Mouse (Mus musculus) hindbrain, embryonic 12.5 days (tissue): ENCODE measurements around the gene Gm9887. TPM values are rescaled to one million over a fixed set of nuclear protein-coding genes. Genes with fewer than 3 reads are reported as not detected.
"Not testable (repeated sequence)": the region's sequence is repeated elsewhere in the genome, so short reads cannot be mapped to it uniquely, and the experiment has no call there.

Experiments
- ATAC-seq: fragments of 200-750 bp; cut with Nextera tagmentation; 2 replicates; pipeline ENCODE4 v1.8.0; 2017; ENCODE audit warnings: moderate TSS enrichment; ENCODE audit not compliant: low FRiP score
- H3K27ac ChIP-seq: fragments of 300-500 bp; sonication (generic); 2 replicates; pipeline ENCODE4 v1.5.1; 2016; ENCODE audit warnings: mild to moderate bottlenecking
- H3K27me3 ChIP-seq: fragments of 300-500 bp; sonication (generic); 2 replicates; pipeline ENCODE4 v1.6.1; 2016; ENCODE audit warnings: mild to moderate bottlenecking
- H3K36me3 ChIP-seq: fragments of 300-500 bp; sonication (generic); 2 replicates; pipeline ENCODE4 v1.6.1; 2016; ENCODE audit warnings: mild to moderate bottlenecking
- H3K4me1 ChIP-seq: fragments of 300-500 bp; sonication (generic); 2 replicates; pipeline ENCODE4 v1.6.1; 2016
- H3K4me2 ChIP-seq: fragments of 300-500 bp; sonication (generic); replicated peaks from 2 replicates; pipeline ENCODE4 v1.6.1; 2016; ENCODE audit warnings: mild to moderate bottlenecking
- H3K4me3 ChIP-seq: fragments of 300-500 bp; sonication (generic); 2 replicates; pipeline ENCODE4 v1.5.1; 2016; ENCODE audit warnings: mild to moderate bottlenecking
- H3K9ac ChIP-seq: fragments of 300-500 bp; sonication (generic); 2 replicates; pipeline ENCODE4 v1.6.1; 2016; ENCODE audit warnings: mild to moderate bottlenecking, moderate library complexity
- H3K9me3 ChIP-seq: fragments of 300-500 bp; sonication (generic); replicated peaks from 2 replicates; pipeline ENCODE4 v1.6.1; 2016; ENCODE audit warnings: mild to moderate bottlenecking
- WGBS: fragments of 180-500 bp; shearing (Covaris S2); methylation state at CpG from one replicate; pipeline ENCODE4 v1.1.7; 2016; 5-methylcytosine and 5-hydroxymethylcytosine counted together
- polyA plus RNA-seq: library from polyadenylated mRNA; unstranded; fragments of >200 nt; fragmentation: Nextera tagmentation; extraction: Ambion mirVana; gene quantifications from 2 replicates; pipeline ENCODE4 v1.2.1, GENCODE M21; 2016

Gm9887 gene
- polyA plus RNA-seq, 1 experiment from 2014 or later = 1.8 TPM

- H3K27me3 ChIP-seq = no peaks in the 10 kb centered on the region
- 91% methylated on average over 13 of the region's 13 CpGs for WGBS
- H3K9me3 ChIP-seq = no peaks in the 10 kb centered on the region
- no peak for ATAC-seq
- no peak overlapping the region for H3K9ac ChIP-seq
- H3K27ac ChIP-seq = no peak overlapping the region
- H3K4me2 ChIP-seq = no peak overlapping the region
- no peaks in the 10 kb centered on the region for H3K36me3 ChIP-seq
- H3K4me3 ChIP-seq = no peak overlapping the region
- H3K4me1 ChIP-seq = no peaks in the 10 kb centered on the region
These were observed 30.4 kb upstream of the Gm9887 start for GRCm38 (mm10) chr12:69402594-69403167.

GRCm38 (mm10) chr12:69402100-69402499, 29.8 kb upstream of the Gm9887 start:
- H3K4me1 ChIP-seq = no peaks in the 10 kb centered on the region

DNA sequence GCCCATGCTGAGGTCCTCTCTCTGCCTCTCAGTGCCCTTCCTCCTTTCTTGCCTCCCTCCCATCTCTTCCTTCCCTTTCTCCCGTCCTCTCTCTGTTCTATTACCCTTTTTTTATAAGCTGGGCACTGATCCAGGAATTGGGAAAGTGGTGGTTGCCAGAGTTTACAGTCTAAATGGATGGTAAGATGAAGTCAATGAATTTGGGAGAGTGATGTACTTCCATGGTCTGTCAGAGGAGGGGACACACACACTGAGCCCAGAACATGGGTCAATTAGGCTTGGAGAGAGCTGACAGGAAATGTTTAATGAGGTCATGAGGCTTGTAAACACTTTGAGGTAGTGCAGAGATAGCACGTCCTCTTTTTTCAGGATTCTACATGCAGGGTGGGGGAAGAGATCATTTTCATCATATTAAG, 28.6 kb upstream of the Gm9887 start:
- no peak overlapping the region for H3K9ac ChIP-seq
- WGBS = 45% methylated on average over 2 of the region's 2 CpGs
- H3K27me3 ChIP-seq = no peaks in the 10 kb centered on the region
- no peak overlapping the region for H3K27ac ChIP-seq
- no peak for ATAC-seq
- H3K4me2 ChIP-seq = no peak overlapping the region
- no peak overlapping the region for H3K4me3 ChIP-seq
- H3K36me3 ChIP-seq = no peaks in the 10 kb centered on the region
- no peaks in the 10 kb centered on the region for H3K9me3 ChIP-seq
- H3K4me1 ChIP-seq = no peaks in the 10 kb centered on the region

More at GRCm38 (mm10) chr12:69402100-69402499, 29.8 kb upstream of the Gm9887 start:
- Histone ChIP-seq H3K9ac (no peak overlapping the region), H3K27ac (no peak overlapping the region), H3K4me3 (no peak overlapping the region), H3K9me3 (no peaks in the 10 kb centered on the region), H3K27me3 (no peaks in the 10 kb centered on the region), H3K36me3 (no peaks in the 10 kb centered on the region), H3K4me2 (no peak overlapping the region)
- no peak for ATAC-seq
- 73% methylated on average over 9 of the region's 9 CpGs for WGBS

DNA sequence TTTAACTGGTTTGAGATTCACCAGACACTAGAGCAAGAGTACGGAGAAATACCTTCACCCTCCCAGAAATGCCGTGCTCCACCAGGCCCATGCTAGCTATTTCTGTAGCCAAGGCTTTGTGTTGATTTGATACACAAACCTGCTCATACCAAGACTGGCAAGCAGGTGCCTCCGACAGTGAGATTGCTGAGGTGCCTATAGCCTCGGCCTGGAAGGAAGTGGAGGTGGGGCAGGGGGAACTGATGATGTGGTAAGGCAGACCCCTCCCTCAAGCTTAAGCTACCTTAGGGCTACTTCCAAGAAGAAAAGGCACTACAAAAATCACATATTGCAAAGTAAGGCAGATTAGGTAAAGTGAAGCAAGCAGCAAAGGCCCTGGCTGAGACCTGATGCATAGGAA, 28.1 kb upstream of the Gm9887 start:
- no peak overlapping the region for H3K4me3 ChIP-seq
- 83% methylated on average over 4 of the region's 4 CpGs for WGBS
- H3K27ac ChIP-seq = no peak overlapping the region
- no peaks in the 10 kb centered on the region for H3K27me3 ChIP-seq
- no peaks in the 10 kb centered on the region for H3K36me3 ChIP-seq
- no peak for ATAC-seq
- no peak overlapping the region for H3K4me2 ChIP-seq
- no peaks in the 10 kb centered on the region for H3K9me3 ChIP-seq
- no peak overlapping the region for H3K9ac ChIP-seq
- H3K4me1 ChIP-seq = no peaks in the 10 kb centered on the region

GRCm38 (mm10) chr12:69394456-69394855, 22.2 kb upstream of the Gm9887 start:
- Histone ChIP-seq H3K4me3 (no peak overlapping the region), H3K27me3 (no peaks in the 10 kb centered on the region), H3K27ac (no peak overlapping the region), H3K36me3 (no peaks in the 10 kb centered on the region), H3K4me2 (no peak overlapping the region), H3K9me3 (no peaks in the 10 kb centered on the region), H3K4me1 (no peaks in the 10 kb centered on the region), H3K9ac (no peak overlapping the region)
- ATAC-seq = no peak
- 82% methylated on average over 6 of the region's 6 CpGs for WGBS

GRCm38 (mm10) chr12:69393076-69393475, 20.8 kb upstream of the Gm9887 start:
- WGBS = 84% methylated on average over 10 of the region's 10 CpGs
- no peaks in the 10 kb centered on the region for H3K36me3 ChIP-seq

GRCm38 (mm10) chr12:69390000-69390698, 17.9 kb upstream of the Gm9887 start:
- no peak overlapping the region for H3K27ac ChIP-seq
- H3K4me2 ChIP-seq = no peak overlapping the region
- no peaks in the 10 kb centered on the region for H3K4me1 ChIP-seq
- H3K4me3 ChIP-seq = no peak overlapping the region
- no peak for ATAC-seq
- no peaks in the 10 kb centered on the region for H3K9me3 ChIP-seq
- no peak overlapping the region for H3K9ac ChIP-seq
- no peaks in the 10 kb centered on the region for H3K27me3 ChIP-seq
- WGBS = 83% methylated on average over 7 of the region's 7 CpGs
- no peaks in the 10 kb centered on the region for H3K36me3 ChIP-seq

More at GRCm38 (mm10) chr12:69393076-69393475, 20.8 kb upstream of the Gm9887 start:
- H3K9ac ChIP-seq = no peak overlapping the region
- H3K4me2 ChIP-seq = no peak overlapping the region
- H3K4me1 ChIP-seq = no peaks in the 10 kb centered on the region
- no peaks in the 10 kb centered on the region for H3K27me3 ChIP-seq
- no peaks in the 10 kb centered on the region for H3K9me3 ChIP-seq
- H3K4me3 ChIP-seq = no peak overlapping the region
- H3K27ac ChIP-seq = no peak overlapping the region
- no peak for ATAC-seq

DNA sequence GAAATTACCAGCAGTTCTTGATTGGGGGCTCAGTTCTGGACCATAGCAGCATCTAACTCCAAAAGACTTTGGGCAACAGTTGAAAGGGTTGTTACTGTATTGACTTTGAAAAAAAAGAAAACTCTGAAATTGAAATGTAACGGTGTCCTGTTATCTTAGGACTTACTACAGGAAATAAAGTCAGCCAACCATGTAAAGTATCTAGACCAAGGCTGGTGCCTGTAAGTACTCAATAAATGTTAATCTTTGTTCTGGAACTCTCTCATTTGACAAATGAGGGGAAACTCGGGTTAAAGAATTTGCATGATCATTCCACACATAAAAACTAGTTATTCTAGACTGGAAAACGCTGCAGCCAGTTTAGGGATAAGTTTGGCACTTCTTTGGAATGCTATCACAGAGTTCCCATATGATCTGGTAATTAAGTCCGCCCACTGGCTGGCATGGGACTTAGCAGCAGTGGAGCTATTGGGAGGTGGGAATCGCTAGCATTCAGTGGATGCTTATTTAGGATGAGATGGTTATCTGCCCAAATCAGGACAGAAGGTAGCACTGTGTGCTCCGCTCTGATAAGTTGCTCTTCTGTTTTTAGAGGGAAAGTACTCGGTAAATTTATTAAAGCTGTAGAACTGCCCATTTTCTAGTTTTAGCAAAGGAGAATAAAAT, 17.1 kb upstream of the Gm9887 start:
- no peaks in the 10 kb centered on the region for H3K36me3 ChIP-seq
- H3K4me1 ChIP-seq = no peaks in the 10 kb centered on the region
- ATAC-seq = no peak
- no peak overlapping the region for H3K27ac ChIP-seq
- H3K4me3 ChIP-seq = no peak overlapping the region
- no peak overlapping the region for H3K4me2 ChIP-seq
- H3K9me3 ChIP-seq = no peaks in the 10 kb centered on the region
- WGBS = 76% methylated on average over 7 of the region's 7 CpGs
- no peaks in the 10 kb centered on the region for H3K27me3 ChIP-seq
- no peak overlapping the region for H3K9ac ChIP-seq

DNA sequence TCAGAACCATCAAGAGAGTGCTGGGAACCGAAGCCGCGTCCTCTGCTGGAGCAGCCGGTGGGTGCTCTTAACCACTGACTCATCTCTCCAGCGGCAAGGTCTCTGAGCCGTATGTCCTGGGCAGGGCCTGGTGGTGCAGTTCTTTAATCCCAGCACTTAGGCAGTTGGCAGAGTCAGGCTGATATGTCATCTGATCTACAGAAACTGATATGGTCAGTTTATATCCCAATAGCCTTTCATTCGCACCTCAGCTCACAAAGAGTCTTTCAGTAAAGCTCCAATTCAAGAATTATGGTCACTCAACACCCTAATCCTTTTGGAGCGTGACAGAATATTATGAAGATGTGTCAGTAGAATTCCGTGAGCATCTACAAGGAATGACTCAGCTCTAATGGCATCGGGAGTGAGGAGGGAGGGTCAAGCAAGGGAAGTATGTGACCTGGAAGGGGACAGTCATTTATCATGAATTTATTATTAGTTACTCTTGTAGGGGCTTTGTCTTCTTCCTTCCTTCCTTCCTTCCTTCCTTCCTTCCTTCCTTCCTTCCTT, 16.1 kb upstream of the Gm9887 start:
- Histone ChIP-seq H3K27ac (no peak overlapping the region), H3K36me3 (no peaks in the 10 kb centered on the region), H3K4me3 (no peak overlapping the region), H3K4me1 (no peaks in the 10 kb centered on the region), H3K4me2 (no peak overlapping the region), H3K9ac (no peak overlapping the region), H3K9me3 (no peaks in the 10 kb centered on the region), H3K27me3 (no peaks in the 10 kb centered on the region)
- 95% methylated on average over 10 of the region's 10 CpGs for WGBS
- no peak for ATAC-seq

- H3K9me3 ChIP-seq, H3K27ac ChIP-seq, ATAC-seq, H3K9ac ChIP-seq, H3K36me3 ChIP-seq, H3K4me3 ChIP-seq, H3K4me1 ChIP-seq, H3K4me2 ChIP-seq, H3K27me3 ChIP-seq: not testable (repeated sequence)
- 72% methylated on average over 6 of the region's 12 CpGs for WGBS
These were observed 14.0 kb upstream of the Gm9887 start for GRCm38 (mm10) chr12:69386281-69386732.

- H3K27ac ChIP-seq = no peak overlapping the region
- no peaks in the 10 kb centered on the region for H3K27me3 ChIP-seq
- no peaks in the 10 kb centered on the region for H3K9me3 ChIP-seq
- no peak overlapping the region for H3K4me2 ChIP-seq
- 83% methylated on average over 6 of the region's 6 CpGs for WGBS
- H3K36me3 ChIP-seq = no peaks in the 10 kb centered on the region
- H3K4me1 ChIP-seq = no peaks in the 10 kb centered on the region
- H3K4me3 ChIP-seq = no peak overlapping the region
- ATAC-seq = no peak
- no peak overlapping the region for H3K9ac ChIP-seq
These were observed 13.5 kb upstream of the Gm9887 start for GRCm38 (mm10) chr12:69385542-69386280.

- no peaks in the 10 kb centered on the region for H3K9me3 ChIP-seq
- no peaks in the 10 kb centered on the region for H3K4me1 ChIP-seq
- ATAC-seq = no peak
- no peaks in the 10 kb centered on the region for H3K27me3 ChIP-seq
- H3K27ac ChIP-seq = no peak overlapping the region
- 91% methylated on average over 5 of the region's 5 CpGs for WGBS
- no peak overlapping the region for H3K4me3 ChIP-seq
- no peaks in the 10 kb centered on the region for H3K36me3 ChIP-seq
- H3K9ac ChIP-seq = no peak overlapping the region
- H3K4me2 ChIP-seq = no peak overlapping the region
These were observed 12.3 kb upstream of the Gm9887 start for GRCm38 (mm10) chr12:69384606-69385005.
